Mouse (Mus musculus) brown adipose tissue, adult 24 weeks (tissue): ENCODE measurements around the gene Sh3kbp1. TPM values are rescaled to one million over a fixed set of nuclear protein-coding genes. Genes with fewer than 3 reads are reported as not detected.

Source experiments
- H3K27ac ChIP-seq: fragments of 200-500 bp; replicated peaks from 2 replicates; pipeline ENCODE4 v1.5.1; 2012; ENCODE audit warnings: low read depth, mild to moderate bottlenecking, low read length
- H3K4me1 ChIP-seq: fragments of 200-500 bp; 2 replicates; pipeline ENCODE4 v1.6.1; 2012; ENCODE audit warnings: low read length, mixed read lengths; ENCODE audit not compliant: control insufficient read depth, insufficient read depth, insufficient read length
- H3K4me3 ChIP-seq: fragments of 200-500 bp; 2 replicates; pipeline ENCODE4 v1.5.1; 2012; ENCODE audit warnings: low read depth, mild to moderate bottlenecking, low read length, moderate library complexity; ENCODE audit not compliant: insufficient read depth
- polyA plus RNA-seq: library from polyadenylated mRNA; stranded (reverse); fragments of >200 nt; gene quantifications from 2 replicates; pipeline ENCODE4 v1.2.4, GENCODE M21; 2012; ENCODE audit not compliant: missing spikeins, insufficient read depth, insufficient read length

Sh3kbp1 gene
- polyA plus RNA-seq, 1 experiment = 90.3 TPM

DNA sequence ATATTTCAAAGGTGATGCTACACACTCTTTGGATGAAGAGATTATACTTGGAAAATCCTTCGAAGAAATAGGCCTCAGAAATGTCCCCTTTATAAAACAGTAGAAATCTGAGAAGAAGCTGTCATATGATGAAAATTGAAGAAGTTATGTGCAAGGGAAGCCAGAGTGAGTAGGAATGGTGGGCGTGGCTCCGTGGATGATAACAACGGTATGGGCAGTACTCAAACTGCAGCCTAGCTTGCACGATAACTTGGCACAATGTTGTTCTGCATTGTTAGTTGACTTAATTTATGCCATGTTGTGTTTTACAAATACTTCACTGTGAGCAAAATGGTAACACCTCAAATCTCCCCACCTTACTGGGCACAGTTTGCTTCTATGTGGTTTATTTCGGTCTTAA is 368.7 kb downstream of the Sh3kbp1 start:
- H3K4me3 ChIP-seq = no peak overlapping the region
- H3K4me1 ChIP-seq = no peaks in the 10 kb centered on the region

More for the DNA sequence above, 368.7 kb downstream of the Sh3kbp1 start:
- no peak overlapping the region for H3K27ac ChIP-seq

Other genes starting within 250 kb of the Sh3kbp1 start
- gene Map7d2, start 212.7 kb upstream of the Sh3kbp1 start, polyA plus RNA-seq = not detected in 2 replicates
- 4.7 and 4.8 TPM in 2 replicates for gene Bclaf3, start 100.6 kb upstream of the Sh3kbp1 start, polyA plus RNA-seq